Mouse (Mus musculus) small intestine, adult 2 months (tissue): Measurements from ENCODE around the gene Obox1.
"Not testable (repeated sequence)": the region's sequence is repeated elsewhere in the genome, so short reads cannot be mapped to it uniquely, and the experiment has no call there.

Source experiments
- CTCF ChIP-seq: fragments of 200-500 bp; IDR thresholded peaks from 2 replicates; pipeline ENCODE4 v1.5.1; 2012; ENCODE audit warnings: low read depth, mild to moderate bottlenecking, control low read depth, inconsistent platforms, low read length, moderate library complexity, mixed read lengths; ENCODE audit not compliant: insufficient replicate concordance, insufficient read length; ENCODE audit errors: extremely low read depth
- POLR2A ChIP-seq: fragments of 200-500 bp; IDR thresholded peaks from 2 replicates; pipeline ENCODE4 v1.6.1; 2012; ENCODE audit warnings: low read depth, mild to moderate bottlenecking, control low read depth, inconsistent platforms, low read length, moderate library complexity

- not testable (repeated sequence) for TF ChIP-seq CTCF, POLR2A
Observed at GRCm38 (mm10) chr7:15418046-15418445, 29.3 kb downstream of the Obox1 start.
